Mouse (Mus musculus) c-Kit-negative CD71-positive TER-119-positive erythroid progenitor cells, embryonic 14.5 days (primary cell): ENCODE data around the gene Gm10717.
"Not testable (repeated sequence)": the region's sequence is repeated elsewhere in the genome, so short reads cannot be mapped to it uniquely, and the experiment has no call there.

ENCODE experiments used
- DNase-seq: peaks from one replicate; pipeline ENCODE4 v3.0.0-alpha.2; 2013; ENCODE audit warnings: low read depth, low spot score

The Gm10717 gene

DNA sequence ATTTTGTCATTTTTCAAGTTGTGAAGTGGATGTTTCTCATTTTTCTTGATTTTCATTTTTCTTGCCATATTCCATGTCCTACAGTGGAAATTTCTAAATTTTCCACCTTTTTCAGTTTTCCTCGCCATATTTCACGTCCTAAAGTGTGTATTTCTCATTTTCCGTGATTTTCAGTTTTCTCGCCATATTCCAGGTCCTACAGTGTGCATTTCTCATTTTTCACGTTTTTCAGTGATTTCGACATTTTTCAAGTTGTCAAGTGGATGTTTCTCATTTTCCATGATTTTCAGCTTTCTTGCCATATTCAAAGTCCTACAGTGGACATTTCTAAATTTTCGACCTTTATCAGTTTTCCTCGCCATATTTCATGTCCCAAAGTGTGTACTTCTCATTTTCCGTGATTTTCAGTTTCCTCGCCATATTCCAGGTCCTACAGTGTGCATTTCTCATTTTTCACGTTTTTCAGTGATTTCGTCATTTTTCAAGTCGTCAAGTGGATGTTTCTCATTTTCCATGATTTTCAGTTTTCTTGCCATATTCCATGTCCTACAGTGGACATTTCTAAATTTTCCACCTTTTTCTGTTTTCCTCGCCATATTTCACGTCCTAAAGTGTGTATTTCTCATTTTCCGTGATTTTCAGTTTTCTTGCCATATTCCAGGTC lies 1.1 kb upstream of the Gm10717 start:
- DNase-seq, result not testable (repeated sequence)

DNA sequence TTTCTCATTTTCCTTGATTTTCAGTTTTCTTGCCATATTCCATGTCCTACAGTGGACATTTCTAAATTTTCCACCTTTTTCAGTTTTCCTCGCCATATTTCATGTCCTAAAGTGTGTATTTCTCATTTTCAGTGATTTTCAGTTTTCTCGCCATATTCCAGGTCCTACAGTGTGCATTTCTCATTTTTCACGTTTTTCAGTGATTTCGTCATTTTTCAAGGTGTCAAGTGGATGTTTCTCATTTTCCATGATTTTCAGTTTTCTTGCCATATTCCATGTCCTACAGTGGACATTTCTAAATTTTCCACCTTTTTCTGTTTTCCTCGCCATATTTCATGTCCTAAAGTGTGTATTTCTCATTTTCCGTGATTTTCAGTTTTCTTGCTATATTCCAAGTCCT lies 436 bp downstream of the Gm10717 start:
- DNase-seq, result not testable (repeated sequence)

DNA sequence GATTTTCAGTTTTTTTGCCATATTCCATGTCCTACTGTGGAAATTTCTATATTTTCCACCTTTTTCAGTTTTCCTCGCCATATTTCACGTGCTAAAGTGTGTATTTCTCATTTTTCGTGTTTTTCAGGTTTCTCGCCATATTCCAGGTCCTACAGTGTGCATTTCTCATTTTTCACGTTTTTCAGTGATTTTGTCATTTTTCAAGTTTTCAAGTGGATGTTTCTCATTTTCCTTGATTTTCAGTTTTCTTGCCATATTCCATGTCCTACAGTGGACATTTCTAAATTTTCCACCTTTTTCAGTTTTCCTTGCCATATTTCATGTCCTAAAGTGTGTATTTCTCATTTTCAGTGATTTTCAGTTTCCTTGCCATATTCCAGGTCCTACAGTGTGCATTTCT lies 919 bp downstream of the Gm10717 start:
- DNase-seq, result not testable (repeated sequence)

DNA sequence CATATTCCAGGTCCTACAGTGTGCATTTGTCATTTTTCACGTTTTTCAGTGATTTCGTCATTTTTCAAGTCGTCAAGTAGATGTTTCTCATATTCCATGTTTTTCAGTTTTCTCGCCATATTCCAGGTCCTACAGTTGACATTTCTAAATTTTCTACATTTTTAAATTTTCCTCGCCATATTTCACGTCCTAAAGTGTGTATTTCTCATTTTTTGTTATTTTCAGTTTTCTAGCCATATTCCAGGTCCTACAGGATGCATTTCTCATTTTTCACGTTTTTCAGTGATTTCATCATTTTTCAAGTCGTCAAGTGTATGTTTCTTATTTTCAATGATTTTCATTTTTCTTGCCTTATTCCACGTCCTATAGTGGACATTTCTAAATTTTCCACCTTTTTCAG lies 1.5 kb downstream of the Gm10717 start:
- DNase-seq, result not testable (repeated sequence)

DNA sequence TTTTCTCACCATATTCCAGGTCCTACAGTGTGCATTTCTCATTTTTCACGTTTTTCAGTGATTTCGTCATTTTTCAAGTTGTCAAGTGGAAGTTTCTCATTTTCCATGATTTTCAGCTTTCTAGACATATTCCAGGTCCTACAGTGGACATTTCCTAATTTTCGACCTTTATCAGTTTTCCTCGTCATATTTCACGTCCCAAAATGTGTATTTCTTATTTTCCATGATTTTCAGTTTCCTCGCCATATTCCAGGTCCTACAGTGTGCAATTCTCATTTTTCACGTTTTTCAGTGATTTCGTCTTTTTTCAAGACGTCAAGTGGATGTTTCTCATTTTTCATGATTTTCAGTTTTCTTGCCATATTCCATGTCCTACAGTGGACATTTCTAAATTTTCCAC lies 2.0 kb downstream of the Gm10717 start:
- DNase-seq, result peak; percentile 49

DNA sequence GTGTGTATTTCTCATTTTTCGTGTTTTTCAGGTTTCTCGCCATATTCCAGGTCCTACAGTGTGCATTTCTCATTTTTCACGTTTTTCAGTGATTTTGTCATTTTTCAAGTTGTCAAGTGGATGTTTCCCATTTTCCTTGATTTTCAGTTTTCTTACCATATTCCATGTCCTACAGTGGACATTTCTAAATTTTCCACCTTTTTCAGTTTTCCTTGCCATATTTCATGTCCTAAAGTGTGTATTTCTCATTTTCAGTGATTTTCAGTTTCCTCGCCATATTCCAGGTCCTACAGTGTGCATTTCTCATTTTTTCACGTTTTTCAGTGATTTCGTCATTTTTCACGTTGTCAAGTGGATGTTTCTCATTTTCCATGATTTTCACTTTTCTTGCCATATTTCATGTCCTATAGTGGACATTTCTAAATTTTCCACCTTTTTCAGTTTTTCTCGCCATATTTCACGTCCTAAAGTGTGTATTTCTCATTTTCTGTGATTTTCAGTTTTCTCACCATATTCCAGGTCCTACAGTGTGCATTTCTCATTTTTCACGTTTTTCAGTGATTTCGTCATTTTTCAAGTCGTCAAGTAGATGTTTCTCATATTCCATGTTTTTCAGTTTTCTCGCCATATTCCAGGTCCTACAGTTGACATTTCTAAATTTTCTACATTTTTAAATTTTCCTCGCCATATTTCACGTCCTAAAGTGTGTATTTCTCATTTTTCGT lies 4.2 kb downstream of the Gm10717 start:
- not testable (repeated sequence) for DNase-seq

DNA sequence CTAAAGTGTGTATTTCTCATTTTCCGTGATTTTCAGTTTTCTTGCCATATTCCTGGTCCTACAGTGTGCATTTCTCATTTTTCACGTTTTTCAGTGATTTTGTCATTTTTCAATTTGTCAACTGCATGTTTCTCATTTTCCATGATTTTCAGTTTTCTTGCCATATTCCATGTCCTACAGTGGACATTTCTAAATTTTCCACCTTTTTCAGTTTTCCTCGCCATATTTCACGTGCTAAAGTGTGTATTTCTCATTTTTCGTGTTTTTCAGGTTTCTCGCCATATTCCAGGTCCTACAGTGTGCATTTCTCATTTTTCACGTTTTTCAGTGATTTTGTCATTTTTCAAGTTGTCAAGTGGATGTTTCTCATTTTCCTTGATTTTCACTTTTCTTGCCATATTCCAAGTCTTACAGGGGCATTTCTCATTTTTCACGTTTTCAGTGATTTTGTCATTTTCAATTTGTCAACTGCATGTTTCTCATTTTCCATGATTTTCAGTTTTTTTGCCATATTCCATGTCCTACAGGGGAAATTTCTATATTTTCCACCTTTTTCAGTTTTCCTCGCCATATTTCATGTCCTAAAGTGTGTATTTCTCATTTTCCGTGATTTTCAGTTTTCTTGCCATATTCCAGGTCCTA lies 5.6 kb downstream of the Gm10717 start:
- DNase-seq, result peak; percentile 89

DNA sequence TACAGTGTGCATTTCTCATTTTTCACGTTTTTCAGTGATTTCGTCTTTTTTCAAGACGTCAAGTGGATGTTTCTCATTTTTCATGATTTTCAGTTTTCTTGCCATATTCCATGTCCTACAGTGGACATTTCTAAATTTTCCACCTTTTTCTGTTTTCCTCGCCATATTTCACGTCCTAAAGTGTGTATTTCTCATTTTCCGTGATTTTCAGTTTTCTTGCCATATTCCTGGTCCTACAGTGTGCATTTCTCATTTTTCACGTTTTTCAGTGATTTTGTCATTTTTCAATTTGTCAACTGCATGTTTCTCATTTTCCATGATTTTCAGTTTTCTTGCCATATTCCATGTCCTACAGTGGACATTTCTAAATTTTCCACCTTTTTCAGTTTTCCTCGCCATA lies 9.1 kb downstream of the Gm10717 start, which contains the start of gene Gm17535:
TSS of gene Gm17535 (plus strand) at position 301 of the 400 bp plus-strand sequence.
- not testable (repeated sequence) for DNase-seq

DNA sequence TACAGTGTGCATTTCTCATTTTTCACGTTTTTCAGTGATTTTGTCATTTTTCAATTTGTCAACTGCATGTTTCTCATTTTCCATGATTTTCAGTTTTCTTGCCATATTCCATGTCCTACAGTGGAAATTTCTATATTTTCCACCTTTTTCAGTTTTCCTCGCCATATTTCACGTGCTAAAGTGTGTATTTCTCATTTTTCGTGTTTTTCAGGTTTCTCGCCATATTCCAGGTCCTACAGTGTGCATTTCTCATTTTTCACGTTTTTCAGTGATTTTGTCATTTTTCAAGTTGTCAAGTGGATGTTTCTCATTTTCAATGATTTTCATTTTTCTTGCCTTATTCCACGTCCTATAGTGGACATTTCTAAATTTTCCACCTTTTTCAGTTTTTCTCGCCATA lies 11.4 kb downstream of the Gm10717 start, which contains the start of gene Gm10715:
TSS of gene Gm10715 (plus strand) at position 301 of the 400 bp plus-strand sequence.
- DNase-seq, result not testable (repeated sequence)

DNA sequence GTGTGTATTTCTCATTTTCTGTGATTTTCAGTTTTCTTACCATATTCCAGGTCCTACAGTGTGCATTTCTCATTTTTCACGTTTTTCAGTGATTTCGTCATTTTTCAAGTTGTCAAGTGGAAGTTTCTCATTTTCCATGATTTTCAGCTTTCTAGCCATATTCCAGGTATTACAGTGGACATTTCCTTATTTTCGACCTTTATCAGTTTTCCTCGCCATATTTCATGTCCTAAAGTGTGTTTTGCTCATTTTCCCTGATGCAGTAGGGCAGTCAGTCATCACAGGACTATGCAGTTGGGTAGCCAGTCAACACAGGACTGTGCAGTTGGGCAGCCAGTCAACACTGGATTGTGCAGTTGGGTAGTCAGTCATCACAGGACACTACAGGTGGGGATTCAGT lies 12.9 kb downstream of the Gm10717 start:
- not testable (repeated sequence) for DNase-seq
